Mouse (Mus musculus) heart, postnatal 0 days (tissue): ENCODE measurements around the gene Irf2. TPM values are rescaled to one million over a fixed set of nuclear protein-coding genes. Genes with fewer than 3 reads are reported as not detected.

Source experiments
- ATAC-seq: fragments of 200-750 bp; cut with Nextera tagmentation; 2 replicates; pipeline ENCODE4 v1.8.0; 2017; ENCODE audit warnings: low read depth, moderate number of reproducible peaks, moderate library complexity; ENCODE audit not compliant: insufficient read depth
- DNase-seq: peaks from one replicate; pipeline ENCODE4 v3.0.0-alpha.2; 2016; ENCODE audit warnings: low spot score
- H3K27ac ChIP-seq: fragments of 300-500 bp; sonication (generic); 2 replicates; pipeline ENCODE4 v1.5.1; 2014; ENCODE audit warnings: low read depth, mild to moderate bottlenecking
- H3K27me3 ChIP-seq: fragments of 300-500 bp; sonication (generic); 2 replicates; pipeline ENCODE4 v1.6.1; 2014; ENCODE audit warnings: low read length, mixed read lengths; ENCODE audit not compliant: control insufficient read depth, insufficient read depth
- H3K36me3 ChIP-seq: fragments of 300-500 bp; sonication (generic); replicated peaks from 2 replicates; pipeline ENCODE4 v1.6.1; 2014; ENCODE audit warnings: low read length, mixed read lengths; ENCODE audit not compliant: control insufficient read depth, insufficient read depth
- H3K4me1 ChIP-seq: fragments of 300-500 bp; sonication (generic); 2 replicates; pipeline ENCODE4 v1.6.1; 2014; ENCODE audit warnings: antibody characterized with exemption; ENCODE audit not compliant: control insufficient read depth, insufficient read depth
- H3K4me2 ChIP-seq: fragments of 300-500 bp; sonication (generic); 2 replicates; pipeline ENCODE4 v1.6.1; 2014; ENCODE audit warnings: low read depth, mild to moderate bottlenecking, low read length, moderate library complexity
- H3K4me3 ChIP-seq: fragments of 300-500 bp; sonication (generic); 2 replicates; pipeline ENCODE4 v1.5.1; 2014; ENCODE audit warnings: low read depth, low read length
- H3K9ac ChIP-seq: fragments of 300-500 bp; sonication (generic); replicated peaks from 2 replicates; pipeline ENCODE4 v1.6.1; 2014; ENCODE audit warnings: low read depth, low read length, mixed read lengths
- H3K9me3 ChIP-seq: fragments of 300-500 bp; sonication (generic); replicated peaks from 2 replicates; pipeline ENCODE4 v1.6.1; 2016; ENCODE audit warnings: low read length; ENCODE audit not compliant: control insufficient read depth
- CTCF ChIP-seq: IDR thresholded peaks from 2 replicates; pipeline ENCODE4 v1.5.1; 2016; ENCODE audit warnings: antibody characterized with exemption, control low read depth, low read depth
- EP300 ChIP-seq: IDR thresholded peaks from 2 replicates; pipeline ENCODE4 v1.6.1; 2016; ENCODE audit warnings: antibody characterized with exemption, low read depth
- WGBS: fragments of 180-500 bp; shearing (Covaris S2); extraction: QIAGEN DNeasy Blood & Tissue Kit; methylation state at CpG from one replicate; pipeline ENCODE4 v1.1.7; 2014; 5-methylcytosine and 5-hydroxymethylcytosine counted together
- polyA plus RNA-seq: library from polyadenylated mRNA; unstranded; fragments of >200 nt; fragmentation: Nextera tagmentation; extraction: Ambion mirVana; gene quantifications from 2 replicates; pipeline ENCODE4 v1.2.1, GENCODE M21; 2015
- total RNA-seq: library from RNA; depleted of rRNA; stranded (reverse); fragments of >200 nt; gene quantifications from 2 replicates; pipeline ENCODE4 v1.2.3, GENCODE M21; 2014; ENCODE audit warnings: low replicate concordance; rRNA removed

The Irf2 gene
- total and polyA plus RNA-seq, 2 experiments from 2014 or later, result 4.6 to 22.2 TPM

DNA sequence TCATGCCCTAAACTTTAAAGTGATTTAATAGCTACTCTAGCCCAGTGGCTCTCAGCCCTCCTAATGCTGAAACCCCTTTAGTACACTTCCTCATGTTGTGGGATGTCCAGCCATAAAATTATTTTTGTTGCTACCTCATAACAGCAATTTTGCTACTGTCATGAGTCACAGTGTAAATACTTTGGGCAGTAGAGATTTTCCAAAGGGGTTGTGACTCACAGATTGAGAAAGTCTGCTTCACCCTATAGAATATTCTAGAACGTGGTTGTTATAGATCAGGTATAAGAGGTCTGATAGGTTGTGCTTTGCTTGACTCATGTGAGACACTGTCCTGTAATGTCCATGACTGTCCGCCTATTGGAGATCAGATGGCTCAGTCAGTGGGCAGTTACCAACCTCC is 154.9 kb downstream of the Irf2 start:
- H3K9ac ChIP-seq, result no peak overlapping the region
- ATAC-seq, result no peak
- no peak overlapping the region for H3K27ac ChIP-seq
- H3K9me3 ChIP-seq, result no peaks in the 10 kb centered on the region
- no peaks in the 10 kb centered on the region for H3K36me3 ChIP-seq
- no peak for DNase-seq
- H3K27me3 ChIP-seq, result no peaks in the 10 kb centered on the region
- TF ChIP-seq CTCF (no peak), EP300 (no peak)
- no peak overlapping the region for H3K4me2 ChIP-seq
- no peak overlapping the region for H3K4me3 ChIP-seq
- H3K4me1 ChIP-seq, result peaks cover 9% of the 10 kb centered on the region; the same call in 1 of the 2 replicates
- WGBS, result 94% methylated on average over 2 of the region's 2 CpGs

DNA sequence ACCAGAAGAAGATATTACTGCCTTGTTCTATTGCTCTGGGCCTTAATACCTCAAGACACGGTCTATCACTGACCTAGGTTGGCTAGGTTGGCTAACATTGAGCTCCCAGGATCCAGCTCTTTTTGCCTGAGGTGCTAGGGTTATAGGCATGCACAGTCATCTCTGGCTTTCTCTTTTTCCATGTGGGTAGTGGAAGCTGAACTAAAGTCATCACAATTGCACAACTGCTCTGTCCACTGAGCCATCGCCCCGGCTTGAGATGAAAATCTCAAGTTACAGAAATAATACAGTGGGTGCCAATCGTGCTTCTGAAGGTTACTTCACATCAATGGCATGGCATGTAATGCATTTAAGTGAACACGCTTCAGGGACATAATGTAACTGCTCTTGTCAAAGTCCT is 156.5 kb downstream of the Irf2 start:
- no peak overlapping the region for H3K9ac ChIP-seq
- no peaks in the 10 kb centered on the region for H3K9me3 ChIP-seq
- DNase-seq, result no peak
- no peak overlapping the region for H3K27ac ChIP-seq
- peaks cover 9% of the 10 kb centered on the region; the same call in 1 of the 2 replicates for H3K4me1 ChIP-seq
- H3K4me2 ChIP-seq, result no peak overlapping the region
- 90% methylated on average over 5 of the region's 5 CpGs for WGBS
- no peak overlapping the region for H3K4me3 ChIP-seq
- no peak for TF ChIP-seq CTCF
- TF ChIP-seq EP300, result no peak
- no peak for ATAC-seq
- no peaks in the 10 kb centered on the region for H3K36me3 ChIP-seq
- H3K27me3 ChIP-seq, result no peaks in the 10 kb centered on the region

DNA sequence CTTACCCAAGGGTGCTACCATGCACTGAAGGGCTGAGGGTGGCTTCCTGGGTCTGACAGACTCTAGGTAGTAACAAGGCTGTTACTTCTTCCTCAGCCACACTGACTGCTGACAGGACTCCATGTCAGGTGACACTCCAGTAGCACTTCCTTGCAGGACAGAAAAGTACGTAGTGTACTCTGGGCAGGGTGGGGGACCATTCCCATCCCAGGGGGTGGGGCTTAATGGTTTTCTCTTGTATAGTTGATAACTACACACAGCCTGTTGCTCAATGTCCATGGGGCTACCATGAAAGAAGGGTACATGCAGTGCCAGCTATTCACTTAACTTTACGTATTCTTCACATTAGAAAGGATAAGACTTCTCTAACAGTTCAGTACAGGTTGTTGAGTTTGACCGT is 157.2 kb downstream of the Irf2 start:
- DNase-seq, result no peak
- ATAC-seq, result no peak
- H3K27ac ChIP-seq, result no peak overlapping the region
- 82% methylated on average over 3 of the region's 3 CpGs for WGBS
- H3K4me3 ChIP-seq, result no peak overlapping the region
- H3K4me1 ChIP-seq, result peaks cover 9% of the 10 kb centered on the region; the same call in 1 of the 2 replicates
- TF ChIP-seq CTCF, result no peak
- no peak for TF ChIP-seq EP300
- H3K9me3 ChIP-seq, result no peaks in the 10 kb centered on the region
- H3K4me2 ChIP-seq, result no peak overlapping the region
- H3K9ac ChIP-seq, result no peak overlapping the region
- H3K27me3 ChIP-seq, result no peaks in the 10 kb centered on the region
- H3K36me3 ChIP-seq, result no peaks in the 10 kb centered on the region

Other genes starting within 250 kb of the Irf2 start
- gene Cenpu, start 187.7 kb upstream of the Irf2 start, total RNA-seq, result 1.1 and 2.4 TPM in 2 replicates
- gene Cenpu, start 187.7 kb upstream of the Irf2 start, polyA plus RNA-seq, result 4.3 and 5.3 TPM in 2 replicates
- 1.7 and 2.9 TPM in 2 replicates for gene Primpol, start 122.5 kb upstream of the Irf2 start, total RNA-seq
- 3.4 and 4.3 TPM in 2 replicates for gene Primpol, start 122.5 kb upstream of the Irf2 start, polyA plus RNA-seq
- 11.8 and 20.8 TPM in 2 replicates for gene Casp3, start 122.4 kb upstream of the Irf2 start, total RNA-seq
- 28.6 and 30.4 TPM in 2 replicates for gene Casp3, start 122.4 kb upstream of the Irf2 start, polyA plus RNA-seq
- gene Enpp6, start 247.2 kb downstream of the Irf2 start, total RNA-seq, result 7.7 and 13.0 TPM in 2 replicates
- gene Enpp6, start 247.2 kb downstream of the Irf2 start, polyA plus RNA-seq, result 5.4 and 5.5 TPM in 2 replicates